Mouse (Mus musculus) gastrocnemius, postnatal 10 days (tissue): ENCODE data around the gene Tmem150b. TPM values are rescaled to one million over a fixed set of nuclear protein-coding genes. Genes with fewer than 3 reads are reported as not detected.

Source experiments
- DNase-seq: peaks from one replicate; pipeline ENCODE4 v3.0.0; 2021; ENCODE audit warnings: mixed read lengths
- total RNA-seq, 2 experiments: library from RNA; stranded (reverse); gene quantifications; 2 replicates each; pipeline ENCODE4 v1.2.3; 2021

Gene Tmem150b
- total RNA-seq, 2 experiments from 2014 or later: 0.27 TPM; not detected in 1

DNA sequence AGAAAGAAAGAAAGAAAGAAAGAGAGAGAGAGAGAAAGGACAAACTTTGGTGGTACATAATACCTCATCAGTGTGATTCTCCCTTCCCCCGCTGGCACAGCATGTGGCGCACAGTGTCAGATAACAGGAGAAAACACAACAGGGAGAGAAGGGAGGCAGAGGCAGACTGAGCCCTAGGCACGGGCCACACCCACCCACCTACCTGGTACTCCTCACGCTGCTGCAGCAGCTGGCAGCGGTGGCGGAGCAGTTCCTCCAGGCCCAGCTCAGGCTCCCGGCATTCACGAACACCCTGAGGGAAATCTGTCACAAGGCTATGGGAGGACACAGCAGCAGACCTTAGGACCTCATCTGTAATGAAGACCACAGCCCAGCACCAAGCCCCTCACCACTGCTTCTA, 61.9 kb downstream of the Tmem150b start:
- no peak for DNase-seq

DNA sequence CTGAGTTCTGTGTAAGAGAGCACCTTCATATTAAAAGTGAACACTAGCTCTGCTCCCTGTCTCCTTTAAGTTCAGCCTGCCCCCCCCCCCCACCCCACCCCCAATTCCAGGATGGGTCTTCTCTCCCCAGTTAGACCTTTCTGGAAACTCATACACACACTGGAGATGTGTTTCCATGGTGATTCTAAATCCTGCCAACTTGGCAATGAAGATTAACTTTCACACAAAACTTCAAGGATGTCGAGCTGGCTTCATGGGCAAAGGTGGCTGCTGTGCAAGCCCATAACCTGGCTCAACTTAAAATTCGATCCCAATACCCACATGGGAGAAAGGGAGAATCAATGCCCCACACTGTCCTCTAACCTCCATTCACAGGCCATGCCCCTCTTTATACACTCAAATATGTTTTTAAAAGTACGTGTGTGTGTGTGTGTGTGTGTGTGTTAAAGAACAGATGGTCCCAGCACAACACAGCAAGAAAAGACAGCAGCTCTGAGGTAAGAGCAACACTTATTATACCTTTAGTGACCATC, 65.1 kb downstream of the Tmem150b start:
- no peak for DNase-seq

DNA sequence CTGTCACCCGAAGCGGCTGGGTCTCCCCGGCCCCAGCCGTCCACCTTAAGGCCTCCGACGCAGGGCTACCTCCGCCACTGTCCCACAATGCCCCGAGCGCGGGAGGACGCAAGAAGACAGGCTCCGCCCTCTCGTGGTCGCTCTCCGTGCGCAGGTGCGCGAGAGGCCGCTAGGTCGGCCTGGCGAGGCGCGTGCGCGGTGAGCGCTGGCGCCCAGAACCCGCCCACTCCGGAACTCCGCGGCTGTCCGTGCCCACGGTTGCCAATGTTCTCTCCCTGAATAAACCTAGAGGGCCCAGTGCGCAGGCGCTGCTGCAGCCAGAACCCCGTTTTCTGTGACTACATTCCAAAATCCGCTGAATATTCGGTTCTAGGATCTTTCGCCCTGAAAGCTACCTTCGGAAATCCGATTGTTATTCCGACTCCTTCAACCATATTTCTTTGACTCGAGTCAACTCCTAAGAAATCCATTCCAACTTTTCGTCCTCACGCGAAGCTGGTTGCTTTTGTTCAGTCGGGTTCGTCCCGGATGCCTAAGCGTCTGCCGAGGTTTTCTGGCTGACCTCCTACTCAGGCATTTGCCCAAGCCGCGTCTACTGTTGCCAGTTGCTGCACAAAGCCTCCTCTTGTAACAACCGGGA, 66.0 kb downstream of the Tmem150b start, which contains the start of gene Ppp6r1:
Gene Ppp6r1, minus strand, starts transcription at position 108 of the 640 bp plus-strand sequence.
- DNase-seq: peak; percentile 94

DNA sequence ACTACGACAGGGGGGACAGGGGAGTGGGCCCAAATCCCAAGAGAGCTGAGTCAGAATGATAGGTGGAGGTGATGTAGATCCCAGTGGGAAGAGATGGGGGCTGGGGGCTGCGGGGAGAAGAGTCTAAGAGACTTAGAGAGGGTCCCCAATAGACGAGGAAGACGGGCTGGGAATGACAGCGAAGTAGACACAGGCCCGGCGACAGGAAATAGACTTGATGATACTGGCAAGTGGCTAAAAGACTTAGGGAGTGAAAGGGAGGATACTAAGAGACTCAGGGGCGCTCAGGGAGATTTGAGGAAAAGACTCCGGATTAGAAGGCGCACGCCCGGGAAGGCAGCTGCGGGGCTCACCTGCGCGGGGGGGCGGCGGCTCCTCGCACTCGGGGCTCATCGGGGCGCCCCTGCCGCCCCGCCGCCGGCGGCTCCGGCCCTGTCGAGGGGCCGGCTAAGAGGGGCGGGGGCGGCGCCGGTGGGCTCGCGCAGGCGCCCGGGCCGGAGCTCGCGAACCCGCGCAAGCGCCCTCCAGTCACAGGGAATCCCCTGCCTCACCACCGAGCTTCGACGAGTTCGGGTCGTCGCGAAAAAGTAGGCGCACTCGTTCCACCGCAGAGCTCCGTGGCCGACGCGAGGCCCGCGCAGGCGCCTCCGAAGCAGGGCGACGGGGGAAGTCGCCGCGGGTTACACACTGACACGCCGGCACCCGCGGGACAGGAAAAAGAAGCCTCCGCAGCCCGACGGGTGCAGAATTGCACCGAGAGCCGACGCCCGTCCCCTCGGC, 66.7 kb downstream of the Tmem150b start:
- no peak for DNase-seq

DNA sequence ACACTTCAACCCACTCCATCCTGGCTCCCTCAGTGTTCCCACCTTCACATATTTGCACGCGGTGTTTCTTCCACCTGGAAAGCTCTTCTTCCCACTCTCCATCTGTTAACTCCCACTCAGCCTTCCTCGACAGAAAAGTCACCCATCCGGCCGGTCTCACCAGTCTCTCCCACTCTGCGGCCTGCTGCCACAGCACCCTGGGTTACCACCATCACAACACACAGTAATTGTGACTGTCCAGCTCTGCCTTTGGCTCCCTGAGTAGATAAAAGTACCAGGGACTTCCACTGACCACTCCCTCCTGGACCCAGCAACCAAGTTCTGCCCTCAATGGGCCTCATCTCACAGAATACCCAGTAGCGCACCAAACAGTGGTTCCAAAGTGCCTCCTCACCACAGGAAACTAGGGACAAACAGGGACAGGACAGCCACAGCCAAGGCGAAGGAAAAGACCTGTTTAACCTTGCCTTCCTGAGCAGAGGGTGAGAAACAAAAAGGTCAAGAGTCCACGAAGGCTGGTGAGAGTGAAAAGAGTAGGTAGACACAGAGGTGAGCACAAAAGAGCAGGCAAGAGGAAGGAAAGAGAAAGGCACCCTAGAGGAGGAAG, 67.4 kb downstream of the Tmem150b start:
- DNase-seq: no peak

Other genes starting within 250 kb of the Tmem150b start
- 10 to 100 TPM; 37.9 to 52.6 TPM for gene Ppp1r12c, start 223.6 kb downstream of the Tmem150b start, total RNA-seq
- gene Tnnt1, start 208.9 kb downstream of the Tmem150b start, total RNA-seq: 100 to 1,000 TPM; 288 to 386 TPM
- gene Tnni3, start 201.0 kb downstream of the Tmem150b start, total RNA-seq: 1 to 10 TPM; 1.4 to 2.3 TPM
- gene Dnaaf3, start 192.8 kb downstream of the Tmem150b start, total RNA-seq: under 1 TPM; 0.14 to 0.23 TPM
- under 1 TPM; 0.16 to 0.25 TPM for gene Syt5, start 177.7 kb downstream of the Tmem150b start, total RNA-seq
- not detected for gene Ptprh, start 121.2 kb downstream of the Tmem150b start, total RNA-seq
- 1 to 10 TPM; 4.6 to 5.2 TPM for gene Tmem86b, start 93.8 kb downstream of the Tmem150b start, total RNA-seq
- 10 to 100 TPM; 53.0 to 58.1 TPM for gene Ppp6r1, start 66.2 kb downstream of the Tmem150b start, total RNA-seq
- gene Hspbp1, start 40.2 kb downstream of the Tmem150b start, total RNA-seq: 10 to 100 TPM; 22.1 to 23.3 TPM
- 1 to 10 TPM; 3.3 to 4.6 TPM for gene Brsk1, start 34.6 kb downstream of the Tmem150b start, total RNA-seq
- 10 to 100 TPM; 20.6 to 34.1 TPM for gene Kmt5c, start 14.9 kb upstream of the Tmem150b start, total RNA-seq
- gene Cox6b2, start 27.8 kb upstream of the Tmem150b start, total RNA-seq: 1 to 10 TPM; 4.3 to 5.4 TPM
- gene Fam71e2, start 46.1 kb upstream of the Tmem150b start, total RNA-seq: not detected
- gene Il11, start 57.6 kb upstream of the Tmem150b start, total RNA-seq: under 1 TPM; 0.20 to 0.31 TPM
- gene Tmem190, start 57.7 kb upstream of the Tmem150b start, total RNA-seq: not detected
- 1 to 10 TPM; 3.5 to 6.3 TPM for gene Tmem238, start 64.4 kb upstream of the Tmem150b start, total RNA-seq
- gene Rpl28, start 67.6 kb upstream of the Tmem150b start, total RNA-seq: 100 to 1,000 TPM; 796 to 873 TPM
- gene Ube2s, start 87.3 kb upstream of the Tmem150b start, total RNA-seq: 100 to 1,000 TPM in 1 of 2 experiments, 10 to 100 TPM in 1; 91.1 to 107 TPM
- under 1 TPM; 0.12 to 0.18 TPM for gene Shisa7, start 119.4 kb upstream of the Tmem150b start, total RNA-seq
- 1 to 10 TPM; 1.9 to 4.3 TPM for gene Isoc2b, start 145.0 kb upstream of the Tmem150b start, total RNA-seq
- gene Isoc2a, start 151.9 kb upstream of the Tmem150b start, total RNA-seq: 10 to 100 TPM; 13.3 to 14.3 TPM
- under 1 TPM in 1 of 2 experiments, not detected in 1; 0.19 TPM for gene Gm36210, start 181.3 kb upstream of the Tmem150b start, total RNA-seq
- 10 to 100 TPM in 1 of 2 experiments, 1 to 10 TPM in 1; 9.9 to 10.5 TPM for gene Zfp628, start 190.0 kb upstream of the Tmem150b start, total RNA-seq
- 1 to 10 TPM; 1.9 to 4.4 TPM for gene Nat14, start 196.8 kb upstream of the Tmem150b start, total RNA-seq
- gene Ssc5d, start 200.5 kb upstream of the Tmem150b start, total RNA-seq: 10 to 100 TPM; 43.3 to 55.0 TPM
- gene Sbk2, start 239.2 kb upstream of the Tmem150b start, total RNA-seq: 10 to 100 TPM; 31.0 to 46.5 TPM
- under 1 TPM in 1 of 2 experiments, not detected in 1; 0.28 TPM for gene Sbk3, start 245.9 kb upstream of the Tmem150b start, total RNA-seq